Mouse (Mus musculus): Measurements from ENCODE around the gene Ate1. TPM values are rescaled to one million over a fixed set of nuclear protein-coding genes. Genes with fewer than 3 reads are reported as not detected.

The Ate1 gene
- polyA plus RNA-seq, 1 experiment from 2014 or later = 113 TPM

GRCm38 (mm10) chr7:130552780-130553179, 32.6 kb upstream of the Ate1 start:
- H3K27me3 ChIP-seq (ENCODE audit: control insufficient read depth, insufficient read depth, low read length) = no peaks in the 10 kb centered on the region
- 65% methylated on average over 5 of the region's 5 CpGs for WGBS
- no peak for ATAC-seq (ENCODE audit: low FRiP score, low TSS enrichment)
- no peak overlapping the region for H3K9ac ChIP-seq (replicated peaks; ENCODE audit: low read length)
- H3K4me3 ChIP-seq (replicated peaks; ENCODE audit: low read depth, low read length) = no peak overlapping the region
- no peaks in the 10 kb centered on the region for H3K9me3 ChIP-seq (ENCODE audit: control insufficient read depth, low read length)
- H3K27ac ChIP-seq (replicated peaks; ENCODE audit: low read depth, low read length) = no peak overlapping the region
- H3K4me1 ChIP-seq (ENCODE audit: control insufficient read depth, insufficient read depth, low read length) = 0 out of 2 replicates have a peak, but pooled peaks cover 6% of the 10 kb centered on the region
- H3K36me3 ChIP-seq (ENCODE audit: control insufficient read depth, insufficient read depth, low read length) = no peaks in the 10 kb centered on the region
- no peak for DNase-seq
- H3K4me2 ChIP-seq (ENCODE audit: low read length) = no peak overlapping the region

- DNase-seq (no peak), ATAC-seq (ENCODE audit: low FRiP score, low TSS enrichment) (no peak)
- Histone ChIP-seq H3K4me1 (ENCODE audit: control insufficient read depth, insufficient read depth, low read length) (peaks cover 8% of the 10 kb centered on the region), H3K27me3 (ENCODE audit: control insufficient read depth, insufficient read depth, low read length) (no peaks in the 10 kb centered on the region), H3K9ac (replicated peaks; ENCODE audit: low read length) (no peak overlapping the region), H3K9me3 (ENCODE audit: control insufficient read depth, low read length) (no peaks in the 10 kb centered on the region), H3K27ac (replicated peaks; ENCODE audit: low read depth, low read length) (no peak overlapping the region), H3K36me3 (ENCODE audit: control insufficient read depth, insufficient read depth, low read length) (peaks cover 15% of the 10 kb centered on the region; the same call in 1 of the 2 replicates), H3K4me2 (ENCODE audit: low read length) (peak overlapping the region; percentile 78; the same call in 1 of the 2 replicates), H3K4me3 (replicated peaks; ENCODE audit: low read depth, low read length) (no peak overlapping the region; the same call in 1 of the 2 replicates)
- 87% methylated on average over 12 of the region's 12 CpGs for WGBS
Measured at GRCm38 (mm10) chr7:130547635-130548175, 27.5 kb upstream of the Ate1 start.

DNA sequence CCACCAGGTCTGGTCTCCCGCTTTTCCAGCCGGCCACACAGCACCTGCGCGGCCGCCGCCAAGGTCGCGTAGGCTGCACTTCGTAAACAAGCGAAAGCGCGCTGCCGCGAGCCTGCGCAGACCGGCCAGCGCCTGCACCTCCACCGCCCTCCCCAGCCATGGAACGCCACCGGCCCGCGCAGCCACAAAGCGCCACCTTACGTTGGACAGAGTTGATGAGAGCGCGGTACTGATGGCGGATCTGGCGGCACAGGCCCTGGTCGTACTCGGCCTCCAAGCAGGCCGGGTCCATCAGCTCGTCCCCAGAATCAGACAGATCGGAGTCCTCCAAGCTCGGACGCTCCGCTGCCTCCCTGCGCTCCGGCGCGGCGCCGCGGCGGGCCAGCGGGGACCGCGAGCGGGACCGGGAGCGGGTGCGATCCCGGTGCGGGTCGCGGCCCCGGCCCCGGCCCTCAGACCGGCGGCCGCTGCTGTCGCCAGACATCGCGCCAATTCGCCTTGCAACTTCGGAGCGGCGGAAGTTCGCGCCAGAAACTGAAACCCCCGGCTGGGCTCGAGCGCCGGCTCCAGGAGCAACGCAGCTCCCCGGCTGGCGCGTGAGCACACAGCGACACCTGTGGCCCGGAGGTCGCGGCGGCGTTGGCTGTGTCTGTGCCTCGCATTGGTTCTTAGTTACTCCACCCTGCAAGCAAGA, 26.8 kb upstream of the Ate1 start:
- under 1% methylated on average over 80 of the region's 84 CpGs for WGBS
- Histone ChIP-seq H3K4me2 (ENCODE audit: low read length) (peak overlapping the region; percentile 78), H3K9ac (replicated peaks; ENCODE audit: low read length) (peak overlapping the region; percentile 87), H3K4me1 (ENCODE audit: control insufficient read depth, insufficient read depth, low read length) (peaks cover 8% of the 10 kb centered on the region), H3K4me3 (replicated peaks; ENCODE audit: low read depth, low read length) (peak overlapping the region; percentile 95), H3K27me3 (ENCODE audit: control insufficient read depth, insufficient read depth, low read length) (no peaks in the 10 kb centered on the region), H3K36me3 (ENCODE audit: control insufficient read depth, insufficient read depth, low read length) (peaks cover 23% of the 10 kb centered on the region; the same call in 1 of the 2 replicates), H3K9me3 (ENCODE audit: control insufficient read depth, low read length) (no peaks in the 10 kb centered on the region), H3K27ac (replicated peaks; ENCODE audit: low read depth, low read length) (peak overlapping the region; percentile 95)
- ATAC-seq (ENCODE audit: low FRiP score, low TSS enrichment) (peak; percentile 93), DNase-seq (peak; percentile 96)

DNA sequence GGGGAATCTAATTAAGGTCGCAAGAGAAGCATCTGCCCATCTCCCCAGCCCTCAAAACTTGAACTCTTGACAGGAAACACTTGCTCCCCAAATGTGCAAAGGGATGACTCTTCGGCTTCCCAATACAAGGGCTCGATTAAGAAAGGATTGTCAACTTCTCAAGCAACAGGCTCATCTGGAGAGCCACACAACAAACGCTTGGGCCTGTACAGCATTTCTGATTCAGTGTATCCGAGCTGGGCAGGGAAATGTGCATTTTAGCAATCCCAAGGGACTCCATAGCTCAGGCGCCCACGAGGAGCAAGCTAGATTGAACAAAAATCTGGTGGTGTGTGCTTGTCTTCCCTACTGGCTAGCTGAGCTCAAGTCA, 26.2 kb upstream of the Ate1 start:
- Histone ChIP-seq H3K27me3 (ENCODE audit: control insufficient read depth, insufficient read depth, low read length) (no peaks in the 10 kb centered on the region), H3K27ac (replicated peaks; ENCODE audit: low read depth, low read length) (peak overlapping the region; percentile 95), H3K4me2 (ENCODE audit: low read length) (peak overlapping the region; percentile 78), H3K4me3 (replicated peaks; ENCODE audit: low read depth, low read length) (peak overlapping the region; percentile 95), H3K4me1 (ENCODE audit: control insufficient read depth, insufficient read depth, low read length) (peaks cover 8% of the 10 kb centered on the region), H3K36me3 (ENCODE audit: control insufficient read depth, insufficient read depth, low read length) (peaks cover 26% of the 10 kb centered on the region), H3K9me3 (ENCODE audit: control insufficient read depth, low read length) (no peaks in the 10 kb centered on the region), H3K9ac (replicated peaks; ENCODE audit: low read length) (peak overlapping the region; percentile 87)
- WGBS = 9% methylated on average over 7 of the region's 7 CpGs
- ATAC-seq (ENCODE audit: low FRiP score, low TSS enrichment) (no peak), DNase-seq (no peak)

- DNase-seq (no peak), ATAC-seq (ENCODE audit: low FRiP score, low TSS enrichment) (no peak)
- H3K9ac ChIP-seq (replicated peaks; ENCODE audit: low read length) = peak overlapping the region; percentile 87
- H3K4me2 ChIP-seq (ENCODE audit: low read length) = peak overlapping the region; percentile 78
- peaks cover 8% of the 10 kb centered on the region for H3K4me1 ChIP-seq (ENCODE audit: control insufficient read depth, insufficient read depth, low read length)
- no peaks in the 10 kb centered on the region for H3K27me3 ChIP-seq (ENCODE audit: control insufficient read depth, insufficient read depth, low read length)
- WGBS = 65% methylated on average over 3 of the region's 3 CpGs
- H3K27ac ChIP-seq (replicated peaks; ENCODE audit: low read depth, low read length) = no peak overlapping the region; the same call in 1 of the 2 replicates
- peaks cover 30% of the 10 kb centered on the region for H3K36me3 ChIP-seq (ENCODE audit: control insufficient read depth, insufficient read depth, low read length)
- H3K4me3 ChIP-seq (replicated peaks; ENCODE audit: low read depth, low read length) = peak overlapping the region; percentile 95
- no peaks in the 10 kb centered on the region for H3K9me3 ChIP-seq (ENCODE audit: control insufficient read depth, low read length)
Measured at GRCm38 (mm10) chr7:130545893-130546292, 25.7 kb upstream of the Ate1 start.

GRCm38 (mm10) chr7:130545401-130545800, 25.2 kb upstream of the Ate1 start:
- Histone ChIP-seq H3K9ac (replicated peaks; ENCODE audit: low read length) (peak overlapping the region; percentile 87; the same call in 1 of the 2 replicates), H3K4me1 (ENCODE audit: control insufficient read depth, insufficient read depth, low read length) (peaks cover 8% of the 10 kb centered on the region), H3K27ac (replicated peaks; ENCODE audit: low read depth, low read length) (no peak overlapping the region), H3K9me3 (ENCODE audit: control insufficient read depth, low read length) (no peaks in the 10 kb centered on the region), H3K27me3 (ENCODE audit: control insufficient read depth, insufficient read depth, low read length) (no peaks in the 10 kb centered on the region), H3K4me2 (ENCODE audit: low read length) (peak overlapping the region; percentile 78), H3K4me3 (replicated peaks; ENCODE audit: low read depth, low read length) (no peak overlapping the region), H3K36me3 (ENCODE audit: control insufficient read depth, insufficient read depth, low read length) (peaks cover 33% of the 10 kb centered on the region)
- ATAC-seq (ENCODE audit: low FRiP score, low TSS enrichment) (no peak), DNase-seq (no peak)
- 94% methylated on average over 5 of the region's 5 CpGs for WGBS

GRCm38 (mm10) chr7:130543181-130543580, 23.0 kb upstream of the Ate1 start:
- Histone ChIP-seq H3K27me3 (ENCODE audit: control insufficient read depth, insufficient read depth, low read length) (no peaks in the 10 kb centered on the region), H3K4me3 (replicated peaks; ENCODE audit: low read depth, low read length) (no peak overlapping the region), H3K36me3 (ENCODE audit: control insufficient read depth, insufficient read depth, low read length) (peaks cover 55% of the 10 kb centered on the region), H3K9me3 (ENCODE audit: control insufficient read depth, low read length) (no peaks in the 10 kb centered on the region), H3K27ac (replicated peaks; ENCODE audit: low read depth, low read length) (no peak overlapping the region), H3K4me1 (ENCODE audit: control insufficient read depth, insufficient read depth, low read length) (peaks cover 8% of the 10 kb centered on the region), H3K9ac (replicated peaks; ENCODE audit: low read length) (no peak overlapping the region), H3K4me2 (ENCODE audit: low read length) (no peak overlapping the region)
- 96% methylated on average over 4 of the region's 4 CpGs for WGBS
- DNase-seq = no peak
- no peak for ATAC-seq (ENCODE audit: low FRiP score, low TSS enrichment)

- Histone ChIP-seq H3K27me3 (ENCODE audit: control insufficient read depth, insufficient read depth, low read length) (no peaks in the 10 kb centered on the region), H3K36me3 (ENCODE audit: control insufficient read depth, insufficient read depth, low read length) (peaks cover 86% of the 10 kb centered on the region)
- WGBS = 91% methylated on average over 7 of the region's 7 CpGs
Measured at GRCm38 (mm10) chr7:130540176-130540575, 20.0 kb upstream of the Ate1 start.

DNA sequence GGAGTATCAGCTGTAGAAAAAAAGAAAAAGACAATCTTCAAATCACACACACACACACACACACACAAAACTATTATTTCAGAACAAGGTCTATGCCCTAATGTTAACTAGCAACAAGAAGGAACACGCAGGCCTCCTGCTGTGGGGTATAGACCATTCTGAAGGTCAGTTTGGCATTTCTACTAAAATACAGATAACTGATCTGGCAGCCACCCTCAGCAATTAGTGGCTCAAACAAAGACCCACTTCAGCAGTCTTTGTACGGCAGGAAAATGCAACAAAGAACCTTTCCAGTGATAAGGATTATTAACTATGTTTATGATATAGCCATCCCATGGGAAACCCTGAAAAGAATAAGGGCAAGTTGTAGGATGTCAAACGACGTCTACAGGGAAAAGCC, 16.9 kb upstream of the Ate1 start:
- Histone ChIP-seq H3K36me3 (ENCODE audit: control insufficient read depth, insufficient read depth, low read length) (peaks cover 74% of the 10 kb centered on the region), H3K4me3 (replicated peaks; ENCODE audit: low read depth, low read length) (no peak overlapping the region), H3K4me1 (ENCODE audit: control insufficient read depth, insufficient read depth, low read length) (no peaks in the 10 kb centered on the region), H3K9ac (replicated peaks; ENCODE audit: low read length) (no peak overlapping the region), H3K27me3 (ENCODE audit: control insufficient read depth, insufficient read depth, low read length) (no peaks in the 10 kb centered on the region), H3K9me3 (ENCODE audit: control insufficient read depth, low read length) (no peaks in the 10 kb centered on the region), H3K27ac (replicated peaks; ENCODE audit: low read depth, low read length) (no peak overlapping the region), H3K4me2 (ENCODE audit: low read length) (no peak overlapping the region)
- WGBS = 93% methylated on average over 4 of the region's 4 CpGs
- no peak for DNase-seq
- ATAC-seq (ENCODE audit: low FRiP score, low TSS enrichment) = no peak

More at GRCm38 (mm10) chr7:130540176-130540575, 20.0 kb upstream of the Ate1 start:
- Histone ChIP-seq H3K9ac (replicated peaks; ENCODE audit: low read length) (no peak overlapping the region), H3K4me3 (replicated peaks; ENCODE audit: low read depth, low read length) (no peak overlapping the region), H3K27ac (replicated peaks; ENCODE audit: low read depth, low read length) (no peak overlapping the region), H3K4me2 (ENCODE audit: low read length) (no peak overlapping the region), H3K9me3 (ENCODE audit: control insufficient read depth, low read length) (no peaks in the 10 kb centered on the region), H3K4me1 (ENCODE audit: control insufficient read depth, insufficient read depth, low read length) (no peaks in the 10 kb centered on the region)
- no peak for ATAC-seq (ENCODE audit: low FRiP score, low TSS enrichment)
- DNase-seq = no peak
